Mouse (Mus musculus) testis, adult 2 months (tissue): ENCODE measurements around the gene Tm7sf2.

Experiments used
- CTCF ChIP-seq: fragments of 200-500 bp; IDR thresholded peaks from 2 replicates; pipeline ENCODE4 v1.5.1; 2012; ENCODE audit warnings: low read depth, mild to moderate bottlenecking, inconsistent platforms, low read length, moderate library complexity; ENCODE audit not compliant: control insufficient read depth, insufficient read depth, insufficient replicate concordance
- POLR2A ChIP-seq: fragments of 200-500 bp; IDR thresholded peaks from 2 replicates; pipeline ENCODE4 v1.6.1; 2012; ENCODE audit warnings: low read depth, mild to moderate bottlenecking, inconsistent platforms, low read length, moderate library complexity; ENCODE audit not compliant: control insufficient read depth

DNA sequence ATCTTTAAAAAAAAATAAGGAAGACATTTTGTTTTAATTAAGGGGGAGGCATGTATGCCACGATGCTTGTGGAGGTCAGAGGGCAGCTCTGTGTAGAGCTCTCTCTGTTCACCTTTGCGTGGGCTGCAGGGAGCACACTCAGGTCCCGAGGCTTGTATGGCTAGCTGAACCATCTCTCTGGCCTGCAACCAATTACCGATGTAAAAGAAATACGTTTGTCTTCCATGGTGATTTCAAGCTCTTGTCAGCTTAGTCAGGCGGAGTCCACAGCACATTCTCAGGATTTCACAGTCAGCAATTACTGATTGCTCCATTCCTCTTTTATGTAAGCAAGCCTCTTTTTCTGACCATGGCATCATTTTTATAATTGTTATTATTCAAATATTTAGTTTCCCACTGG lies 33.0 kb upstream of the Tm7sf2 start:
- no peak for TF ChIP-seq POLR2A
- TF ChIP-seq CTCF: no peak
